Mouse (Mus musculus) left cerebral cortex, postnatal 14 days (tissue): ENCODE results near the gene Rnf130. TPM values are rescaled to one million over a fixed set of nuclear protein-coding genes. Genes with fewer than 3 reads are reported as not detected.

Source experiments
- DNase-seq, 2 experiments: peaks; one replicate each; pipeline ENCODE4 v3.0.0; 2021 to 2022; ENCODE audit warnings: low spot score in 2 of 2, mixed read lengths in 1 of 2
- intact Hi-C: fragments of 180-260 bp; cut with DNase I; formaldehyde crosslinking; loops from one replicate; pipeline ENCODE4 v1.15.1; 2025
- total RNA-seq, 2 experiments: library from RNA; stranded (reverse); gene quantifications; 2 replicates each; pipeline ENCODE4 v1.2.3; 2021

The Rnf130 gene
- total RNA-seq, 2 experiments from 2014 or later = 95.7 to 106 TPM

DNA sequence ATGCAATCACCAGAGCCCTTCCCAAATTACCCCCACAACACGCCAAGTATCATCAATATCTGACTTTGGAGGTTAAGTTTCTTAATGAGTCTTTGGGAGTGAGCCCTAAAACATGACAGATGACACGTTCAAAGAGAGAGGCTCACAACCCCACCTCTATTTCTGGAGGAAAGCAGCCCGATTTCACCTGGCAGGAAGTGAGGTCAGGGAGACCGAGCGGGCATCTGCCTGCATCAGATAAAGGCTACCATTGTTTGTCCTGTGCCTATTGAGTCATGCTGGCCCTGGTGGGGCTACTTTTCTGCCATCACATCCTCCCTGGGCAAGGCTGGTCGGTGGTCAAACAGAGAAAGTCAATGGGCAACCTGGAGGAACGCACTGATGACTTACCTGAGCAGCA is 7.6 kb upstream of the Rnf130 start:
- intact Hi-C loops = no loop called here

DNA sequence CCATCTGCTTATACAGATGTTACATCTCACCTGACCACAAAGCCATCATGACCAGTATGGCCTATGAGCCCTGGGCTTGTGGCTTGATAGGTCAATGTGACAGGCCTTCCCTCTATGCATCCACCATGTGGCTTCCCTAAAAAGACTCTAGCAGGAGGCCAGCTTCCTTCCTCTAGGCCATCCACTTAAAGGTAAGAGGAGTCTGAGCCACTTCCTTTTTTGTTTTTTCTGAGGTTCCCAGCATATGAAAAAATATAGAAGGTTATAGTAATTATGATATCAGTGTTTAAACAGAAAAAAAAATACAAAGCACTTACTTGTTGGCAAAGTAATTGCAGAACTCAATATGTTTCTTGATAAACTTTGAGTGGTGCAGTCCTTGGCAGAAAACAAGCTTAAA is 6.3 kb upstream of the Rnf130 start:
- DNase-seq = no peak
- intact Hi-C loops = no loop called here

More for the DNA sequence above, 7.6 kb upstream of the Rnf130 start:
- no peak for DNase-seq

DNA sequence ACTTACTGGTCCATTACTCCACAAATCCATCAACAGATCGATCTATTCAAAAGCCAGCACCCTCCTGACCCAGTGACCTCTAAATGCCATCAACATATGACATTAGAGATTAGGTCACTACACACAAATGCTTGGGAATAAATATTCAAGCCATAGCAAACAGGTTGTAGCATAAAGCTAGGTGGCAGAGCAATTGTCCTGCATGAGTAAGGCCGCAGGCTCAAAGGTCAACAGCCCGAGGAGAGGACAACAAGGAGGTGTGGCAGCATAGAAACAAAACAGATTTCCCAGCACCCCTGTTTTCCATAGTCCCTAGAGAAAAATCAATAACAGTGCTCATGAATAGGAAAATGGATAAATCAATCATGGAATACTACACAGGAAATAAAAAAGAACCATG is 3.1 kb upstream of the Rnf130 start:
- intact Hi-C loops = no loop called here
- DNase-seq = no peak

DNA sequence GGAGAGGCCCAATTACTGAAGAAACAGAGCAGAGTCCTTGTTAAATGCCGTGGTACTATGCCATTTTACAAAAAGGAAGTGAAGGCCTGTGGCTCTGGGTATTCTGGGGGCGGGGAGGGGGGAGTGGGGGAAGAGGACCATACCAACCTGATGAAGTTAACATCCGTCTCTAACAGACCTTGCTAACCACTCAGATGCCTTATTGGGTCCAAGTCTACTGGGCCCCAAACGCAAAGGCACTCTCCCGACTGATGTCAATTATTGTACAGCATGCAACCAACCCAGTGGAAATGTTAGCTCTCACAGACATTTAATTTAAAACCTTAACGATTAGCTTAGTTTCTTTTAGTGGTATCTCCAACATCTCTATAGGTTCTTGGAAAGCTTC is 707 bp upstream of the Rnf130 start:
- intact Hi-C loops = no loop called here
- DNase-seq = no peak

DNA sequence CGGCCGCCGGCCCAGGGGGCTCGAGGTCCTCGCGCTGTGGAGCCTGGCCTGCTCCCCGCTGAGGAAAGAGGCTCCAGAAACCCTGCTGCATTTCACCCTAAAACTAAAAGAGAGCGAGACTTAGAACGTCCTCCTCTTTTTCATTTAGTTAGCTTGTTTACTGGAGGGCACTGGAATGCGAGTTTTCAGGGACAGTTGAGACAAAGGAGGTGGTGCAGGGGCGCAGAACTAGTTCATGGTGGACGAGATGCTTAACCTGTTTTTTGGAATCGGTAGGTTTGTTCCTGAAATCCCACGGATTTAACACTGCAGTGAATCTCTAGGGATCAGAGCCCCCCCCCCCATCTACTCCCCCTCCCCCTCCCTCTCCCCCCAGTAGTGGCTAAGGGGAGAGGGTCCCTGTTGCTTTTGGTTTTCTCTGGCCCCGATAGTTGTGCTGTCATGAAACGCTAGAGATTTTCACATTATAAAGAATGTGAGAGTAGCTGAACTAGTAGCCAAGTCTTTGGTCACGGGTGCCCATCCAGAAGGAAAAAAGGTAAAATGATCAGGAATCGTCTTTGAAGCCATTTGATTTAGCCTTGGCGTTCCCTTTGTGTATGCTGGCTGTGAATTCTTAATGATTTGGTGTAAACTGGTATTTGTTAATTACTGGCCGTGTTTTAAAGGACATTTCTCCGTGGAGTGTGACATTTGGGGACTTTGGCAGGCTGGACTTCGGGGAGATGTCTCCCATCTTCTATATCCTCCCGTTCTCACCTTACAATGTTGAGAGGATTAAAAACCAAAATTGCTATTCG is 775 bp downstream of the Rnf130 start:
- intact Hi-C loops = loop anchor here (5.0 kb wide), 2 partner anchors 61 to 106 kb away; partner anchors contain the start of gene Tbc1d9b
- peak in 1 of 2 experiments; percentile 7 for DNase-seq

DNA sequence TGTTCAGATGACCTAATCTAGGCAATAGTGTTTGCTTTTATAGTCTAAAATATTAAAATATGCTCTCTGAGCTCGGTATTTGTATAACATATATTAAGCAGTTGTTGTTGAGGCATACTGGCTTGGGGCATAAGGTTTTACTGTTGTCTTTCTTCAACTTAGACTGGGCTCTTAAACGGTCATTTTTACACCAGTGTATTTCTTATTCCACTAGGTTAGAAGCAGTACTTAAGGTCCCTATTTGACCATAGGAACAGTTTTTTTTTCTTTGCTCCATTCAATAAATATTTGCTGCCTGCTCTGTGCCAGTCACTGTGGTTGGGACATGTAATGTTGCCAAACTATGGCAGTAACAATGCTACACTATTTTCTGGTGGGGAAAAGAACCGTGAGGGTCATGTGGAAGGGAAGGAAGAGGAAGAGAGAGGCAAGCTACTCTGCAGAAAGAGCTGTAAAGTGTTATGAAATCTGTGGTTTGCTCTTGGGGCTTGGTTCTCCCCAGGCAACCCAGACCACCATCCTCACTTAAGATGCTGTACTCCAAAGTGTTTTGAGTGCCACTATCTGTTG is 1.5 kb downstream of the Rnf130 start:
- intact Hi-C loops = loop anchor here (5.0 kb wide), 2 partner anchors 61 to 106 kb away; partner anchors contain the start of gene Tbc1d9b
- no peak for DNase-seq

DNA sequence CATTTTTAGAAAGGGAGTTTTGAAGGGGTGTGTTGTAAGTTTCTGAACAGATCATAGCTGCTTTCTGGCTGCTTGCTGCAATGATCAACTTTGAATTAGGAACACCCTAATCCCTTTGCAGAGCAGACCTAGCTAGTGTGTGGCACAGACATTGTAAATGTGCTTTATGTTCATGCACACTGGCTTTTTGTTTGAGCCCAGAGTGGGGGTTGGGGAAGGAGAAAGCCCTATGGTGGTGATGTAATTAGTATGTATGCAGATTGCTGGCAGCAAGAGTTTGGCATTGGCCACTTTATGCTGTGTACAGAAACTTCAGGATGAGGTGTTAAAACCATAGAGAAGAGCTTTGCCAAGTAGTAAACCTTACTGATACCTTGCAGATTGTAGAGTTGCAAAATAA is 3.3 kb downstream of the Rnf130 start:
- intact Hi-C loops = loop anchor here (5.0 kb wide), 2 partner anchors 59 to 104 kb away; partner anchors contain the start of gene Tbc1d9b
- peak; percentile 8 to 15 for DNase-seq

DNA sequence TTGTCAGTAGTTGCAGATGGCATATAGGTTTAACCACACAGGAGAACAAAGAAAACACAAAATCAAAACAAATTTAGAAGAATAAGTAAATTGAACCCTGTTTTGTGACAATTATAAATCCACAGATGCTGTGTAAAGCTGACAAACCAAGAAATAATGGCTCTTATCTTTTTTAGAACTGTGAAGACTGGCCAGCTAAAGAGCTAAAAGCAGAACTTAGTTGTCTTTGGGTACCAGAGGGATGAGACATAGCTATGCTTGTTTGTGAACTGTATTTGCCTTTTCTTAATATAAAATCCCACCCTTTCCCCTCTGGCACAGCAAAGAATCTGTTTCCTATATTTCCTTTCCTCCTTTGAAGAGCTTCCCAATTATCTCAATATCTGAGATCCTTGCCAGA is 9.0 kb downstream of the Rnf130 start:
- no peak for DNase-seq
- intact Hi-C loops = no loop called here

DNA sequence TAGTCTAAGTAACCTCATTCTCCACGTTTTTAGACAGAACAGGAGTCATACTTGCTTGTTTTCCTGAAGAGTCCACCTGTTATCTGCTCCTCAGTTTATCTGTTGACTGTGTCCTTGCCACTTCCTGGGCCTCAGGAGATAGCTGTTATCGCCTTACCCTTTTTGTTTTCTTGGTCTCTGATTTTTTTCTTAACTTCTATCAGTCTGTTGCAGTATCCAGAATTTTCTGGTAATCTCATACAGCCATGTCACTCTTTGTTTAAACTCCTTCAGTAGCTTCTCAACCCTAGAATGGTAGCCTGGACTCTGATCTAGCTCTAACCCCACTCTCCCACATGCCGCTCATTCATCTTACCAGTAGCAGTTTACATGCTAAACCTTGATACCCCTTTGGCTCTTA is 10.6 kb downstream of the Rnf130 start:
- intact Hi-C loops = no loop called here
- DNase-seq = no peak

DNA sequence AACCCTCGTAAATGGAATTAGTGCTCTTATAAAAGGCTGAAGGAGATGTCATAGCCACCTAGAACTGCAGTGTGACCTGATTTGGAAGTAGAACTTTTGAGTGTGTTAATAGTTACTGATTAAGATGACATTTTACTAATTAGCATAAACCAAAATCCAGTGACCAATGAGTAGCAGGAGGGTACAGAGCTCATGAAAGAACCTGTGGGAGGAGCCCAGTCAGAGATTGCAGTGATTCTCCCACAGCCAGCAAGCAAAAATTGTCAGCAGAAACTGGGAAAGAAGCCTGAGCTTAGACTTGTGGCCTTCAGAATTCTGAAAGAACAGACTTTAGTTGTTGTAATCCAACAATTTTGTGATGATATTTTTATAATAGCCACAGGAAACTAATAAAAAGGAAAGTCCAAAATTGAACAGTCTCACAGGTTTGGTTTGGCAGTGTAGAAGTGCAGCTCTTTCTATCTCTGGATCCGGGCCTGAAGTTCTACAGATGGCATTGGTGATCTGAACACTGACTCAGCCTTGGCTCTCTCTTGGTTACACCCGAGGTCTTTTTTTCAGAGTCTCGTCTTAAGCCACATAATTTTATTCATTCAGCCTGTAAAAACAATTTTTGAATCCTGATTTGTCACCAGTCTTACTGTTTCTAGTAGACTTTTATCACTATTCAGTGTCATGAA is 11.8 kb downstream of the Rnf130 start:
- DNase-seq = no peak
- intact Hi-C loops = no loop called here

DNA sequence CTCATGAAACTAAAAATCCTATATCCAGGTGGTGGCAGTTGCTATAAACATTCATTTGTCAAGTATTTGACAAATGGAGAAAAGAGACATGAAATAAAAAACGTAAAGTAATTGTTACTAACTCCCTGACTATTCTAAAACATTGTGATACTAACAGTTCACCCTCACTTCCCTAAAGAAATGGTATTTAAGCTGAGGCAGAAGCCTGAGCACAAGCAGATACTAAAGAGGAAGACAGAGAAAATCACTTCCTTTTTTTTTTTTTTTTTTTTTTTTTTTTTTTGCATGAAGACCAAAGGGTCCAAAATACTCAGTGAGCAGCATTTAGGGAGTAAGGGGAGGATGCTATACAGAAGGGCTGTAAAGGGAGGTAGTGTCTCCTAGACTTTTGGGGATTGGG is 13.6 kb downstream of the Rnf130 start:
- intact Hi-C loops = no loop called here
- DNase-seq = no peak

DNA sequence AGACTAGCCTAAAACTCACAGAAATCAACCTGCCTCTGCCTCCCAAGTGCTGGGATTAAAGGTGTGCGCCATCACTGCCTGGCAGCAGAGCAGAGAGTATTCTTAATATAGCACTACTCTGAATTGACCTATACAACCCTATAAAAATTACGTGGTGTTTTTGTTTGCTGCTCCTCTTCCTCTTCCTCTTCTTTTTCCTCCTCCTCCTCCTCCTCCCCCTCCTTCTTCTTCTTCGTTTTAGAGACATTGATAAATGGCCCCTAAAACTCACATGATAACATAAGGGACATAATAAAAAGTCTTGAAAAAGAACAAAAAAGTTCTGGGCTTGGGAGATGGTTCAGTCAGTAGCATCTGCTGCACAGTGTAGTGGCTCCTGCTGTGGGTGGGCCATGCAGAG is 16.0 kb downstream of the Rnf130 start:
- intact Hi-C loops = no loop called here
- no peak for DNase-seq

DNA sequence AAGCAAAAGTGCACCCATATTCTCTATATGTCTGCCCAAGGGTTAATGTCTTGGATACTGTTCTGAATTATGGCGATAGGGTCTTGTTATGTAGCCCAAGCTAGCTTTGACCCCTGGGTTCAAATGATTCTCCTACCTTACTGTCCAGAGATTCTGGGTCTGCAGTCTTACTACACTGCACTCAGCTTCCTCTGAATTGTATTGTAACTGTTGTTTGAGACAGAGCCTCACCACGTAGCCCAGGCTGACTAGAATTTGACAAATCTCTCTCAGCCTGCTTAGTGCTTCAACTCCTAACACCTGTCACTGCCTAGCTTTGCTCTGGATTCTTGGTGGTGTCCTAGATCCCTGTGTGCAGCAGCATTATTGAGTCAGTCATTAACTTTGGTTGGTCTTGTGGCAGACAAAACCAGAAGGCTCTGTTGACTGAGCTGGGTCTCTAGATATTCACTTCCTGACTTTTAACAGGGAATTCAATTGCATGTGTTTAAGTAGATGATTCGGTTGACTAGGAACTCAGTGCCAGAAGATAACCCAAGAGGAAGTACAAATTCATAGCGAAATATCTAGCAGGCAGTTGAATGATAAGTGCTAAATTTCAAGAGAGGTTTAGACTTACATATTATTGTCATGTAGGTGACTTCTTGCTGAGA is 17.3 kb downstream of the Rnf130 start:
- intact Hi-C loops = no loop called here

DNA sequence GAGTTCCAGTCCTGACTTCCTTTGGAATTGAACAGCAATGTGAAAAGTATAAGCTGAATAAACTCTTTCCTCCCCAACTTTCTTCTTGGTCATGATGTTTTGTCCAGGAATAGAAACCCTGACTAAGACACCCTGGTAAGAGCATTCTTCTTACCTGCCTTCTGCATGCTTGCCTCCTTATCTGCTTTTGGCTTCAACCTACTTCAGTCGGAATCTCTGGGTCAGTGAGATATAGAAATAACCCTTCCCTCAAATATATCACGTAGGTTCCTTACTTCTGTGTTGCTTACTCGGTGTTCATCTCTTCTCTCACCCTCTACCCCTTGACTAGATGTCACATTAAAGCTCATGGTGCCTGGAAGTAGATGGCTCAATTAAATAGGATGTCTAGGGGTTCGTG is 19.3 kb downstream of the Rnf130 start:
- intact Hi-C loops = no loop called here
- DNase-seq = no peak

More for the DNA sequence above, 17.3 kb downstream of the Rnf130 start:
- no peak for DNase-seq

DNA sequence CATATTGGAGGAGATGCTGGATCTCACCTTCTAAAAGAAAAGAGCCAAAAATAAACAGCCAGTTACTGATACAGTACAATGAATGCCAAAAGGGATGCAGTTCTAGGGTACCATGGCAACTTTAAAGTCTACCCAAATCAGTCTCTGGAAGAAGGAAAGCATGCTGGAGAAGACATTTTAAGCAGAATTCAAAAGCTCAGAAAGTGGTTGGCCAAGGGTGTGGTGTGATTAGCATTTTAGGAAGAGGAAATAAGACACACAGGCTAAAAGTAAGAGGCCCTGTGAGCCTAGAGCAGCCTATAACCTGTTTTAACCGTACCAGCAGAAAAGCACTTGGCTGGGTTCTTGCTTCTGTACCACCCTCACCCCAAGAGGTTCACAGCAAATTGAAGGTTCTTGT is 22.5 kb downstream of the Rnf130 start:
- DNase-seq = peak in 1 of 2 experiments; percentile 36
- intact Hi-C loops = loop anchor here (5.0 kb wide), 1 partner anchor 40 kb away; no protein-coding TSS in a partner anchor

DNA sequence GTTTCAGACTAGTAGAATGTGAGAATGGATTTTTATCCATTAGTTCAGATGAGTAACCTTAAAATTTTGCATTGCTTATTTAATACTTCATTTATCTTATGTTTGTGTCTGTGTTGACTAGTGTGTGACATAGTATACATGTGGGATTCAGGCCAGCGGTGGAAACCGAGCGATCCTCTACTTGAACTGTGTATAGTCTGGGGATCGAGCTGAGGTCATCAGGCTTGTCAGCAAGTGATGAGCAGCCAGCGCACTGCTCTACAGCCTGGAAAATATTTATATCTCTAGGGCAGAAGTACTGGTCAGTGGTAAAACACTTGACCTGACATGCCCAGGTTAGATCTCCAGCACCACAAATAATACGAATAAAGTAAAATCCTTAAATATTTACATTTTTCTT is 23.0 kb downstream of the Rnf130 start:
- no peak for DNase-seq
- intact Hi-C loops = loop anchor here (5.0 kb wide), 1 partner anchor 39 kb away; no protein-coding TSS in a partner anchor

DNA sequence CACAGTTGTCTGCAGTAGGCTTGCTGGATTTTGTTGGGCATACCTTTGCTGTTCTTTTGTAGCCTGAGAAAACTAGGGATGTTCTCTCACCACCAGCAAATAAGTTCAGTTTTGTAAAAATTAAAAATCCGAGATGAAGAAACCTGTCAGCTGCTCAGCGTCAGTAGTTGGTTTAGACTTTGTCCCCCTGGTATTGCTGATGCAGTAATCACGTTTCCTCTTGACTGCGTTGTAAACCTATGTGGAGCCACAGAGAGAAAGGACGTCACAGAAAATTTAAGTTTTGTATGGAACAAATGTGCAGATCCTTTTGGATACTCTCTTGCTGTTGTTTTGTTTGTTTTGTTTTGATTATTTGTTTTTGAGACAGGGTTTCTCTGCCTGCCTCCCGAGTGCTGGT is 25.2 kb downstream of the Rnf130 start:
- intact Hi-C loops = no loop called here
- no peak for DNase-seq

DNA sequence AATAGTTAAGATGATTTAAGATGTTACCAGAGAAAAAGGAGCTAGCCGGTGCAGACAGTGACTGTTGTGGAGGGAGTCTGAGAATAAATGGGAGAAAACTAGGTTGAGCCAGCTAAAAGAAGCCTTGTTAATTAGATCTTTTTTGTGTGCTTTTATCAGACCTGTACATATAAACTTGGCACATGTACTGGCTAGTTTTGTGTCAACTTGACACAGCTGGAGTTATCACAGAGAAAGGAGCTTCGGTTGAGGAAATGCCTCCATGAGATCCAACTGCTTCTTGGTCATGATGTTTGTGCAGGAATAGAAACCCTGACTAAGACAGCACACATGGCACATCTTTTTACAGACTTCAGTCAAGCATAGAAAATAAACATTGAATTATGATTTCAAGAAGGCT is 32.6 kb downstream of the Rnf130 start:
- intact Hi-C loops = no loop called here
- no peak for DNase-seq

DNA sequence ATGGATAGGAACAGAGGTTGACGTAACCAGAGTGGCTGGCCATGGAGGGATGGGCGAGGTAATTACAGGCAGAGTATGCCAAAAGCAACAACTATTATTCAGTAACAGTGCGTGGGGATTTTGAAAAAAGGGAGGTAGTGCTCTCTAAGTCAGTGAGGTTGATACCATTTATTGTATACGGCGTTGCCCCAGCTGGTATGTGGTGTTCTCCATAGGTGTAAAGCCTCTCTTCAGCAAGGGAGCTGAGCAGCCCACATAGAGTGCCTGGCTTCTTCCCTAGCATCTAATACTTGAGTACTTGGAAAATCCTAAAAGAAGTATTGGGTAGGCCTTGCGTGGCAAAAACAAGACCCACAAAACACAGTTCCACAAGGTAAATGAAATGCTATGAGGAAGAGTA is 33.1 kb downstream of the Rnf130 start:
- intact Hi-C loops = no loop called here
- no peak for DNase-seq

DNA sequence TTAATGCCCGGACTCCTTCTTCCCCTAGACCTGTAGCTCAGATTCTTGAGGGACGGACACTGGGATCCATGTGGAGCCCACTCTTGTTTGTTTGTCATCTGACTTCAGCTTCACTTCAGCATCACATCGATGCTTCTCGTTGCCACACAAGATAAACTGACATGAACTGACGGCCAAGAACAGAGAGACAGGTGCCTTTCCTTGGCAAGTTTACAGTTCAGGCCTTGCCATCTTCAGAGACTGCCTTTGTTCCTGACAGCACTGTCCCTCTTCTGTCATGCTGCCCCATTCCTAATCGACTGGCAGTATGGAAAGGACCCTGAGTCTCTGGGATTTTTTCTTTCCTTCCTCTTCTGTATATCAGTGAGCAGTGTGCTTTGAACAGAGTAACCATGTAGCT is 33.9 kb downstream of the Rnf130 start:
- intact Hi-C loops = no loop called here
- DNase-seq = no peak
